In the genomic region with DNA sequence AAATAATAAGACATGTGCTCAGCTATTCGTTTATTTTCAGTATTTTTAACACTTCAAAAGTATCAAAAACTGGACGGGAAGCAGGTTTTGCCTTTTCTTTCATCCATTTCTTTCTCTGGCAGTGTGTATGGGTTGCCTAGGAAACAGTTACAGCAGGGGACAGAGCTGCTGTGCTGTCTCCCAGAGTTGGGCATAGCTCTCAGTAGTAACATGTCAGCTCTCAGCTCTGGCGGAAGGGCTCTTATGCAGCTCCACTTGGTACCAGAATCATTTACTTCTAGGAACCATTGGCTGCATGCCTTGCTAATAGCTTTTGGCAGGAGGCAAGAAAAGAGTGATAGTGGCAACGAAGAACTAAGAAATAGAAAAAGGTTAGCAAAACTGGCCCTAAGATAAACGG, we compare ENCODE assay signal across 11 mouse cellular contexts.
DNase-seq lines count a peak whose midpoint lies in the region; ATAC-seq and TF ChIP-seq lines count a peak whose summit lies in the region.
"Had no signal": no experiment of that assay in that cellular context is flagged by ENCODE, and none has a peak within 500 bp of the region (broad histone marks: within the 10 kb centered on the region; RNA-seq: fewer than 3 reads in every experiment).

No protein-coding gene starts in this region.

- H3K36me3 ChIP-seq in lung, embryonic 16.5 days (ENCODE audit: control insufficient read depth, insufficient read depth, low read length) = no peaks in the 10 kb centered on the region
- H3K36me3 ChIP-seq: embryonic facial prominence, embryonic 13.5 days had no signal

- no peak for TF ChIP-seq POLR2A in lung, adult 2 months (IDR thresholded peaks at IDR 0.05; ENCODE audit: borderline replicate concordance, extremely low read depth, low read depth, low read length)

- TF ChIP-seq CTCF in lung, adult 2 months (IDR thresholded peaks at IDR 0.05; ENCODE audit: insufficient read depth, low read length) = no peak

- peak; percentile 18 to 24 for DNase-seq in cerebellum, postnatal 14 days
- DNase-seq in cerebellum, adult 9-11 months = no peak
- no peak for DNase-seq in lung, adult 2 months
- peak; percentile 12 to 29 for DNase-seq in layer of hippocampus, postnatal 10 days (ENCODE audit: low spot score in 2 of 2)
- DNase-seq in retina, postnatal 1 day = peak; percentile 19
- DNase-seq in spleen, postnatal 36 days (ENCODE audit: low spot score in 2 of 2) = no peak
- no peak for DNase-seq in urinary bladder, postnatal 4 days (ENCODE audit: low spot score in 2 of 2)

- WGBS in lung, embryonic 16.5 days = 33% methylated on average over 5 of the region's 5 CpGs
- WGBS in lung, adult 2 months = 54% methylated on average over 5 of the region's 5 CpGs

- no peaks in the 10 kb centered on the region for H3K27me3 ChIP-seq in lung, embryonic 16.5 days (ENCODE audit: control insufficient read depth, insufficient read depth, low read depth, low read length)
- H3K27me3 ChIP-seq: embryonic facial prominence, embryonic 13.5 days had no signal

- no peak overlapping the region for H3K4me2 ChIP-seq in lung, embryonic 16.5 days (ENCODE audit: low read depth, low read length)
- H3K4me2 ChIP-seq: embryonic facial prominence, embryonic 13.5 days had no signal

- H3K9ac ChIP-seq in lung, embryonic 16.5 days (ENCODE audit: low read length) = no peak overlapping the region
- H3K9ac ChIP-seq: embryonic facial prominence, embryonic 13.5 days had no signal

- H3K27ac ChIP-seq in lung, embryonic 16.5 days (ENCODE audit: low read length) = no peak overlapping the region
- H3K27ac ChIP-seq: embryonic facial prominence, embryonic 13.5 days; macrophage had no signal

- no peaks in the 10 kb centered on the region for H3K9me3 ChIP-seq in lung, embryonic 16.5 days (ENCODE audit: control insufficient read depth, low read length)
- H3K9me3 ChIP-seq: embryonic facial prominence, embryonic 13.5 days had no signal

- peak; percentile 59; the same call in 1 of the 2 replicates for ATAC-seq in lung, embryonic 16.5 days (ENCODE audit: low read depth)
- ATAC-seq: intestine, postnatal 0 days had no signal

- H3K4me3 ChIP-seq in lung, embryonic 16.5 days (ENCODE audit: low read length) = no peak overlapping the region
- H3K4me3 ChIP-seq in lung, adult 2 months (replicated peaks; ENCODE audit: extremely low read depth, low read depth, low read length) = no peak overlapping the region
- H3K4me3 ChIP-seq: embryonic facial prominence, embryonic 13.5 days had no signal

- 0 out of 2 replicates have a peak, but pooled peaks cover 6% of the 10 kb centered on the region for H3K4me1 ChIP-seq in lung, embryonic 16.5 days (replicated peaks; ENCODE audit: control insufficient read depth, insufficient read depth, low read length)
- no peaks in the 10 kb centered on the region for H3K4me1 ChIP-seq in lung, adult 2 months (ENCODE audit: control insufficient read depth, insufficient read depth, low read length)

Comparison
In these comparisons a context has a peak if more than half of its experiments do, and no peak if none do; other contexts are left out.
1. DNase-seq: peak in cerebellum, postnatal 14 days (2 of 2), layer of hippocampus, postnatal 10 days (2 of 2) and retina, postnatal 1 day (single experiment); none in cerebellum, adult 9-11 months (single experiment), lung, adult 2 months (single experiment), spleen, postnatal 36 days (0 of 2) and urinary bladder, postnatal 4 days (0 of 2).